Mouse (Mus musculus): ENCODE measurements around the gene Gp5. TPM values are rescaled to one million over a fixed set of nuclear protein-coding genes. Genes with fewer than 3 reads are reported as not detected.

The Gp5 gene
- total and polyA plus RNA-seq, 3 experiments, result 59.2 to 63.1 TPM; not detected in 1

GRCm38 (mm10) chr16:30296601-30297275 is 13.8 kb downstream of the Gp5 start:
- Histone ChIP-seq H3K4me3 (ENCODE audit: control insufficient read depth in 1 of 2, insufficient read depth in 1 of 2, low read depth in 2 of 2, low read length in 2 of 2) (no peak overlapping the region), H3K27ac (ENCODE audit: control insufficient read depth, low read depth, low read length) (no peak overlapping the region), H3K79me2 (ENCODE audit: control insufficient read depth, insufficient read depth, low read length, poor library complexity) (no peaks in the 10 kb centered on the region), H3K27me3 (ENCODE audit: control insufficient read depth in 1 of 2, insufficient read depth in 2 of 2, low read length in 2 of 2) (peaks cover 2% of the 10 kb centered on the region in 2 experiments; a peak in 3 of 4 replicates), H3K36me3 (ENCODE audit: control insufficient read depth in 1 of 2, insufficient read depth in 2 of 2, low read length in 2 of 2) (no peaks in the 10 kb centered on the region), H3K9ac (ENCODE audit: control insufficient read depth, low read depth, low read length, poor library complexity, severe bottlenecking) (no peak overlapping the region), H3K9me3 (replicated peaks; ENCODE audit: insufficient read depth, low read length) (no peaks in the 10 kb centered on the region), H3K4me1 (ENCODE audit: control insufficient read depth in 1 of 2, insufficient read depth in 2 of 2, low read length in 2 of 2) (no peaks in the 10 kb centered on the region)
- TF ChIP-seq TCF12 (IDR thresholded peaks at IDR 0.05; ENCODE audit: low read depth, low read length), result no peak
- TF ChIP-seq JUND (IDR thresholded peaks at IDR 0.05; ENCODE audit: low read depth, low read length), result no peak
- no peak for TF ChIP-seq SIN3A (IDR thresholded peaks at IDR 0.05; ENCODE audit: low read length)
- TF ChIP-seq CHD1 (IDR thresholded peaks at IDR 0.05; ENCODE audit: low read depth, low read length), result no peak
- no peak for TF ChIP-seq POLR2A (IDR thresholded peaks at IDR 0.05; ENCODE audit: control insufficient read depth in 1 of 2, insufficient read depth in 1 of 2, low read depth in 1 of 2, low read length in 2 of 2, poor library complexity in 1 of 2)
- TF ChIP-seq HCFC1 (IDR thresholded peaks at IDR 0.05; ENCODE audit: low read depth, low read length), result no peak
- TF ChIP-seq USF2 (IDR thresholded peaks at IDR 0.05; ENCODE audit: borderline replicate concordance in 1 of 2, insufficient read depth in 1 of 2, low read depth in 1 of 2, low read length in 2 of 2), result no peak
- TF ChIP-seq MAZ (IDR thresholded peaks at IDR 0.05; ENCODE audit: low read depth, low read length), result no peak
- TF ChIP-seq POLR2AphosphoS2 (IDR thresholded peaks at IDR 0.05; ENCODE audit: low read length), result no peak
- no peak for TF ChIP-seq MAX (IDR thresholded peaks at IDR 0.05; ENCODE audit: low read length)
- TF ChIP-seq MAFK (IDR thresholded peaks at IDR 0.05; ENCODE audit: borderline replicate concordance, low read depth, low read length), result no peak
- no peak for TF ChIP-seq GATA1 (IDR thresholded peaks at IDR 0.05; ENCODE audit: low read depth, low read length)
- no peak for TF ChIP-seq MXI1 (IDR thresholded peaks at IDR 0.05; ENCODE audit: low read depth, low read length)
- TF ChIP-seq E2F4 (IDR thresholded peaks at IDR 0.05; ENCODE audit: borderline replicate concordance, low read depth, low read length), result no peak
- no peak for TF ChIP-seq NELFE (IDR thresholded peaks at IDR 0.05; ENCODE audit: low read depth, low read length)
- TF ChIP-seq TAL1 (IDR thresholded peaks at IDR 0.05; ENCODE audit: low read length), result no peak
- no peak for TF ChIP-seq KAT2A (conservative IDR thresholded peaks at IDR 0.05; ENCODE audit: low read depth, low read length)
- no peak for DNase-seq (ENCODE audit: low read depth, low spot score)

GRCm38 (mm10) chr16:30295106-30295505 is 15.5 kb downstream of the Gp5 start:
- Histone ChIP-seq H3K9ac (ENCODE audit: control insufficient read depth, low read depth, low read length, poor library complexity, severe bottlenecking) (no peak overlapping the region), H3K4me1 (ENCODE audit: control insufficient read depth in 1 of 2, insufficient read depth in 2 of 2, low read length in 2 of 2) (no peaks in the 10 kb centered on the region), H3K27me3 (ENCODE audit: control insufficient read depth in 1 of 2, insufficient read depth in 2 of 2, low read length in 2 of 2) (peaks cover 2% of the 10 kb centered on the region in 2 experiments; a peak in 1 of 4 replicates), H3K9me3 (replicated peaks; ENCODE audit: insufficient read depth, low read length) (no peaks in the 10 kb centered on the region), H3K4me3 (ENCODE audit: control insufficient read depth in 1 of 2, insufficient read depth in 1 of 2, low read depth in 2 of 2, low read length in 2 of 2) (no peak overlapping the region), H3K79me2 (ENCODE audit: control insufficient read depth, insufficient read depth, low read length, poor library complexity) (no peaks in the 10 kb centered on the region), H3K36me3 (ENCODE audit: control insufficient read depth in 1 of 2, insufficient read depth in 2 of 2, low read length in 2 of 2) (no peaks in the 10 kb centered on the region), H3K27ac (ENCODE audit: control insufficient read depth, low read depth, low read length) (no peak overlapping the region)
- TF ChIP-seq JUND (IDR thresholded peaks at IDR 0.05; ENCODE audit: low read depth, low read length) (no peak), EP300 (IDR thresholded peaks at IDR 0.05; ENCODE audit: low read depth in 1 of 2, low read length in 2 of 2) (no peak), USF2 (IDR thresholded peaks at IDR 0.05; ENCODE audit: borderline replicate concordance in 1 of 2, insufficient read depth in 1 of 2, low read depth in 1 of 2, low read length in 2 of 2) (no peak), RCOR1 (IDR thresholded peaks at IDR 0.05; ENCODE audit: low read depth, low read length) (no peak), TCF12 (IDR thresholded peaks at IDR 0.05; ENCODE audit: low read depth, low read length) (no peak), ELF1 (IDR thresholded peaks at IDR 0.05; ENCODE audit: low read depth, low read length) (no peak), POLR2A (IDR thresholded peaks at IDR 0.05; ENCODE audit: control insufficient read depth in 1 of 2, insufficient read depth in 1 of 2, low read depth in 1 of 2, low read length in 2 of 2, poor library complexity in 1 of 2) (no peak), RAD21 (IDR thresholded peaks at IDR 0.05; ENCODE audit: low read depth, low read length) (no peak), ZMIZ1 (IDR thresholded peaks at IDR 0.05; ENCODE audit: low read depth, low read length) (no peak), POLR2AphosphoS5 (IDR thresholded peaks at IDR 0.05; ENCODE audit: borderline replicate concordance, low read depth, low read length) (no peak), CHD2 (IDR thresholded peaks at IDR 0.05; ENCODE audit: low read length) (no peak), USF1 (IDR thresholded peaks at IDR 0.05; ENCODE audit: low read depth, low read length) (no peak), POLR2AphosphoS2 (IDR thresholded peaks at IDR 0.05; ENCODE audit: low read length) (no peak), ETS1 (IDR thresholded peaks at IDR 0.05; ENCODE audit: low read depth, low read length) (no peak)
- DNase-seq (ENCODE audit: low read depth, low spot score), result no peak
